Mouse (Mus musculus): ENCODE measurements at regions not wholly inside any gene's neighbourhood (a gene's known extent, or its start where the extent isn't known, plus 50 kb on each side); places are given as distances from the start of the nearest gene placed in this dataset.

DNA sequence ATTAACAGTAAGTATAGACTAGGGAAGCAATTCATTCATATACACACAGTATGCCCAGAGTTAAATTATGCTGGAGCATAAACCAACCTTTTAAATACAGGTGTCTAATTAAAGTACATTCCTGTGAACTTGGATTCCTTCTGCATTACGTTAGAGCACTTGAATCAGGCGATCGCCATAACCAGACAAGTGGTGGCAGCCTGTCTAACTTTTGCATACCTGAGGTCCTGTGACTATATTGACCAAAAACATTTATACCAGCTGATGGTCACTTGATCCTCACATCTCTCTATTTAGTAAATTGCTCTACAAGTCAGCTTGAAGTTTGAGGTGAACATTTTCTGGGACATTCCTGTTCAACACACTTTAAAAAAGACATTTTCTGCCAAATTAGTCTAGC, 330.5 kb downstream of the Tex13c3 start:
- DNase-seq (ENCODE audit: low spot score) (no peak), ATAC-seq (replicated peaks; ENCODE audit: low FRiP score, low TSS enrichment, low read depth) (no peak)
- Histone ChIP-seq H3K4me1 (replicated peaks; ENCODE audit: control insufficient read depth, insufficient read depth, low read length) (no peaks in the 10 kb centered on the region), H3K4me2 (ENCODE audit: low read length) (no peak overlapping the region), H3K27me3 (replicated peaks; ENCODE audit: control insufficient read depth, insufficient read depth, low read length) (no peaks in the 10 kb centered on the region), H3K36me3 (ENCODE audit: control insufficient read depth, insufficient read depth, low read length) (no peaks in the 10 kb centered on the region), H3K9ac (ENCODE audit: low read length) (no peak overlapping the region), H3K4me3 (ENCODE audit: low read depth, low read length) (no peak overlapping the region), H3K27ac (ENCODE audit: low read depth) (no peak overlapping the region), H3K9me3 (ENCODE audit: control insufficient read depth, low read length) (no peaks in the 10 kb centered on the region)
- 93% methylated on average over 3 of the region's 3 CpGs for WGBS

DNA sequence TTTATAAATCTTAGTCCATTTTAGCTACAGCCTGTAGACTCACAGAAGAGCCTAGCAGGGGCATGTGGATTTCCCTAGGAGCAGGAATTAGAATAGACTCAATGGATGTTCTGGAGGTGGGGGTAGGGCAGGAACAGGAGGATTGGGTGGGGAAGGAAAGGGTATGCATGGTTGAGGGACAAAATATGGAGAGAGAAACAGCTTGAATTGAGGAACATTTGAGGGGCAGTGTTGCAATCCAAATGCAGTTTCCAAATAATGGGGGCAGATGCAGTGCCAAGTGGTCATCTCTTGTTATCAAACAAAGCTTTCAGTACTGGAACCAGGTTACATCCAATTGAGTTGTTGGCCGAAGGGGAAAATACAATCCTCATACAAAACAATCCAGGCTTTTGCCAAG, 332.4 kb downstream of the Tex13c3 start:
- Histone ChIP-seq H3K9ac (ENCODE audit: low read length) (no peak overlapping the region), H3K27me3 (replicated peaks; ENCODE audit: control insufficient read depth, insufficient read depth, low read length) (no peaks in the 10 kb centered on the region), H3K36me3 (ENCODE audit: control insufficient read depth, insufficient read depth, low read length) (no peaks in the 10 kb centered on the region), H3K4me3 (ENCODE audit: low read depth, low read length) (no peak overlapping the region), H3K9me3 (ENCODE audit: control insufficient read depth, low read length) (no peaks in the 10 kb centered on the region), H3K4me1 (replicated peaks; ENCODE audit: control insufficient read depth, insufficient read depth, low read length) (no peaks in the 10 kb centered on the region), H3K27ac (ENCODE audit: low read depth) (no peak overlapping the region), H3K4me2 (ENCODE audit: low read length) (no peak overlapping the region)
- WGBS: 88% methylated on average over 1 of the region's 1 CpGs
- DNase-seq (ENCODE audit: low spot score) (no peak), ATAC-seq (replicated peaks; ENCODE audit: low FRiP score, low TSS enrichment, low read depth) (no peak)

DNA sequence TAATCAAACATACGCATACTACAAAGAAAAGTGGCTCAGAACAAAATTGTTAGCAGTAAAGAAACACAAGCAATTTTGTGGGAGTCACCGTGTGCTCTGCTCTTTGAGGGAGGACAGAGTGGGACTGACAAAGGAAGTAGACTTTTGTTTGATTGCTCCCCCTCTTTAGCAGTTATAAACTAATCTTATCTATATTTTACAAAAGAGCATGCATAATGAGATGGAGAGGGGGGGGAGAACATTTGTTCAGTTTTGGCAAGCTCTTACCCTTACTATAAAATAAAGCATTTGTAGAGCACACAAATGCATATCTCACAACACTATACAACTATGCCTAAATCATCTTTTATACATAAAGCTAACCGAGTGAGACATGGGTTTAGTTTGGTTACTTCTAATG, 332.9 kb downstream of the Tex13c3 start:
- H3K27me3 ChIP-seq (replicated peaks; ENCODE audit: control insufficient read depth, insufficient read depth, low read length): no peaks in the 10 kb centered on the region
- ATAC-seq (replicated peaks; ENCODE audit: low FRiP score, low TSS enrichment, low read depth): no peak
- DNase-seq (ENCODE audit: low spot score): no peak
- no peak overlapping the region for H3K27ac ChIP-seq (ENCODE audit: low read depth)
- H3K36me3 ChIP-seq (ENCODE audit: control insufficient read depth, insufficient read depth, low read length): no peaks in the 10 kb centered on the region
- H3K4me3 ChIP-seq (ENCODE audit: low read depth, low read length): no peak overlapping the region
- H3K4me2 ChIP-seq (ENCODE audit: low read length): no peak overlapping the region
- no peak overlapping the region for H3K9ac ChIP-seq (ENCODE audit: low read length)
- H3K4me1 ChIP-seq (replicated peaks; ENCODE audit: control insufficient read depth, insufficient read depth, low read length): no peaks in the 10 kb centered on the region
- H3K9me3 ChIP-seq (ENCODE audit: control insufficient read depth, low read length): no peaks in the 10 kb centered on the region
- WGBS: 79% methylated on average over 3 of the region's 3 CpGs

DNA sequence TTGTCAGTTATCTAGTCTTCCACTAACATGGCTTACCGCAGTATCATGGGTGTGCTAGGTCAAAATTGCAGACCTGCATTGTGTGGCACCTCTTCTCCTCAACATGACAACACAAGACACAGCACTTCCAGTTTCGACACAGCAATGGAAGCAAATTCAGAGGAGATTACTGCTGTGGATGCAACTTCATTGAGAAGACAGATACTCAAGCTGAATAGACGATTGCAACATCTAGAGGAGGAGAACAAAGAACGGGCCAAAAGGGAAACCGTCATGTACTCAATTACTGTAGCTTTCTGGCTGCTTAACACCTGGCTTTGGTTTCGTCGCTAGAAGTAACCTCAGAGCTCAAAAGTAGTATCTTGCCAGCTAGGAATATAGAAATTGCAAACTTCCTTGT, 368.4 kb downstream of the Tex13c3 start:
- Histone ChIP-seq H3K4me3 (ENCODE audit: low read depth, low read length) (no peak overlapping the region), H3K9me3 (ENCODE audit: control insufficient read depth, low read length) (no peaks in the 10 kb centered on the region), H3K4me2 (ENCODE audit: low read length) (no peak overlapping the region), H3K27me3 (replicated peaks; ENCODE audit: control insufficient read depth, insufficient read depth, low read length) (no peaks in the 10 kb centered on the region), H3K36me3 (ENCODE audit: control insufficient read depth, insufficient read depth, low read length) (no peaks in the 10 kb centered on the region), H3K27ac (ENCODE audit: low read depth) (no peak overlapping the region), H3K4me1 (replicated peaks; ENCODE audit: control insufficient read depth, insufficient read depth, low read length) (no peaks in the 10 kb centered on the region), H3K9ac (ENCODE audit: low read length) (no peak overlapping the region)
- whole genome bisulfite sequencing: 86% methylated on average over 7 of the region's 7 CpGs
- ATAC-seq (replicated peaks; ENCODE audit: low FRiP score, low TSS enrichment, low read depth) (no peak), DNase-seq (ENCODE audit: low spot score) (no peak)

DNA sequence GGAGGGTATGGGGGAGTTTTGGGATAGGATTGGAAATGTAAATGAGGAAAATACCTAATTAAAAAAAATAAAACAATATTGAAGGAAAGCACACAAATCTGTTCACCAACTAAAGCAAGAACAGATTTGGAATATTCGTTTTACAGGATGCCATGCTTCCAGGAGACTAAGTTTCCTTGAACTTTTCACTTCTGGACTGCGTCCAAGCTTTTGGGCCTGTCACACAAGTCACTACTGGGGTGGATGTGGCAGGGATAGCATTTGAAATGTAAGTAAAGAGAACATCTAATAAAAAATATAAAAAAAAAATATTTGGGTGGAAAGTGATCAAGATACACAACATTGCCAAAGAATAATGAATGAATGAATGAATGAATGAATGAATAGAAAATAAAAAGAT, 378.2 kb downstream of the Tex13c3 start:
- WGBS: 67% methylated on average over 2 of the region's 2 CpGs
- no peaks in the 10 kb centered on the region for H3K36me3 ChIP-seq (ENCODE audit: control insufficient read depth, insufficient read depth, low read length)
- no peak overlapping the region for H3K27ac ChIP-seq (ENCODE audit: low read depth)
- H3K4me3 ChIP-seq (ENCODE audit: low read depth, low read length): no peak overlapping the region
- H3K9me3 ChIP-seq (ENCODE audit: control insufficient read depth, low read length): no peaks in the 10 kb centered on the region
- H3K27me3 ChIP-seq (replicated peaks; ENCODE audit: control insufficient read depth, insufficient read depth, low read length): no peaks in the 10 kb centered on the region
- DNase-seq (ENCODE audit: low spot score): no peak
- no peaks in the 10 kb centered on the region for H3K4me1 ChIP-seq (replicated peaks; ENCODE audit: control insufficient read depth, insufficient read depth, low read length)
- H3K9ac ChIP-seq (ENCODE audit: low read length): no peak overlapping the region
- ATAC-seq (replicated peaks; ENCODE audit: low FRiP score, low TSS enrichment, low read depth): no peak
- H3K4me2 ChIP-seq (ENCODE audit: low read length): no peak overlapping the region

DNA sequence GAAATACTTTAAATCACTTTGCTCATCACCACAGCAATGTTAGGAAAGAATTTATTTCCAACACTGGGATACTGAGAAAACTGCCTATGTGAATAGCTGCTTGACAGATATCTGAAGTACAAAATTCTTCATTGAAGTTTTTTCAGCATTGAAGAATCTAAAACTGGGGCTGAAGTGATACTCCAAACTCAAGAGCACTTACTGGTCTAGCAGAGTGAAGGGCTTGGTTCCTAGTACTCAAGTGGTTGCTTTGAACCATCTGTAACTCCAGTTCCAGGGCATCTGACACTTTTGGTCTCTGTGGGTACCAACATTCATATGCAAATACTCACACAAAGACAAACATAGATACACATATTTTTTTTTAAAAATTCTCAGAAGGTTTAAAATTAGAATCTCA, 385.2 kb downstream of the Tex13c3 start:
- Histone ChIP-seq H3K9me3 (ENCODE audit: control insufficient read depth, low read length) (no peaks in the 10 kb centered on the region), H3K27ac (ENCODE audit: low read depth) (no peak overlapping the region), H3K4me2 (ENCODE audit: low read length) (no peak overlapping the region), H3K4me3 (ENCODE audit: low read depth, low read length) (no peak overlapping the region), H3K9ac (ENCODE audit: low read length) (no peak overlapping the region), H3K4me1 (replicated peaks; ENCODE audit: control insufficient read depth, insufficient read depth, low read length) (no peaks in the 10 kb centered on the region), H3K27me3 (replicated peaks; ENCODE audit: control insufficient read depth, insufficient read depth, low read length) (no peaks in the 10 kb centered on the region), H3K36me3 (ENCODE audit: control insufficient read depth, insufficient read depth, low read length) (no peaks in the 10 kb centered on the region)
- ATAC-seq (replicated peaks; ENCODE audit: low FRiP score, low TSS enrichment, low read depth) (no peak), DNase-seq (ENCODE audit: low spot score) (no peak)

DNA sequence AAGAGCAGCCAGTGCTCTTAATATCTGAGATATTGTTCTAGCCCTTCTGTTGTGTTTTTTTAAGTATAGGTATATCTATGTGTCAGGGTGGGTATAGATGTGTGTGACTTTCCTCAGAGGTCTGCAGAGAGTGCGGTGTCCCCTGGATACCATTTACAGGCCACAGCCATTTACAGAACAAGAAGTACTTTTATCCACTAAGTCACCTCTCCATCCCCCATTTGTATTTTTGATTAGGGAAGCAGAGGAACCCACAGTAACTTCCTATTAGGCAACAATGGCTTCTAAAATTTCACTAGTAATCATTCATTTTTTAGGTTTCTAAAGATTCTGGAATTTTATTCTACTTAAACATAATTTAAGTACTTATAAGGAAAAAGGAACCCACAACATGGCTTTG, 396.7 kb downstream of the Tex13c3 start:
- H3K4me2 ChIP-seq (ENCODE audit: low read length): no peak overlapping the region
- H3K4me1 ChIP-seq (replicated peaks; ENCODE audit: control insufficient read depth, insufficient read depth, low read length): no peaks in the 10 kb centered on the region
- no peak overlapping the region for H3K9ac ChIP-seq (ENCODE audit: low read length)
- H3K27ac ChIP-seq (ENCODE audit: low read depth): no peak overlapping the region
- no peaks in the 10 kb centered on the region for H3K27me3 ChIP-seq (replicated peaks; ENCODE audit: control insufficient read depth, insufficient read depth, low read length)
- WGBS: 93% methylated on average over 1 of the region's 1 CpGs
- no peaks in the 10 kb centered on the region for H3K9me3 ChIP-seq (ENCODE audit: control insufficient read depth, low read length)
- H3K36me3 ChIP-seq (ENCODE audit: control insufficient read depth, insufficient read depth, low read length): no peaks in the 10 kb centered on the region
- no peak overlapping the region for H3K4me3 ChIP-seq (ENCODE audit: low read depth, low read length)
- no peak for ATAC-seq (replicated peaks; ENCODE audit: low FRiP score, low TSS enrichment, low read depth)
- DNase-seq (ENCODE audit: low spot score): no peak

DNA sequence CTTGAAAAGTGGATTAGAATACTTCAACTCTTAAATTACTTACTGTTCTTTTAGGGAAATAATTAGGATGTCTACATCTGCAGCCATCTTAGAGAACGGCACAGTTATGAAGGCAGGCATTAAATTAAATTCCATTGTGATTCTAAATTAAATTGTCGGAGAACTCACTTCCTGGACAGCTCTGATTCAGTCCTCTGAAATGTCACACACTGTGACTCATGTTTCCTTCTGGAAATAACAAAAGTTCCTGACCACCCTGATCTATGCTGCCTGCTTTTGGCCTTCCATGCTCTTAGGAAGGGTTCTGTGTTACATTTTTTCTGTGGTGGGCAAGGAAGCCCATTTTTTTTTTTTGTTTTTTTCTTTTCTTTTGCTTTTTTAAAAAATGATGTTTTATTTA, 401.1 kb downstream of the Tex13c3 start:
- H3K27ac ChIP-seq (ENCODE audit: low read depth): no peak overlapping the region
- no peak overlapping the region for H3K4me2 ChIP-seq (ENCODE audit: low read length)
- no peaks in the 10 kb centered on the region for H3K4me1 ChIP-seq (replicated peaks; ENCODE audit: control insufficient read depth, insufficient read depth, low read length)
- no peaks in the 10 kb centered on the region for H3K27me3 ChIP-seq (replicated peaks; ENCODE audit: control insufficient read depth, insufficient read depth, low read length)
- H3K4me3 ChIP-seq (ENCODE audit: low read depth, low read length): no peak overlapping the region
- no peaks in the 10 kb centered on the region for H3K9me3 ChIP-seq (ENCODE audit: control insufficient read depth, low read length)
- H3K36me3 ChIP-seq (ENCODE audit: control insufficient read depth, insufficient read depth, low read length): no peaks in the 10 kb centered on the region
- DNase-seq (ENCODE audit: low spot score) (no peak), ATAC-seq (replicated peaks; ENCODE audit: low FRiP score, low TSS enrichment, low read depth) (no peak)
- 52% methylated on average over 2 of the region's 2 CpGs for WGBS
- H3K9ac ChIP-seq (ENCODE audit: low read length): no peak overlapping the region

All from intestine, embryonic 14.5 days (tissue).